Mouse (Mus musculus): ENCODE data around the gene Tmod2. TPM values are rescaled to one million over a fixed set of nuclear protein-coding genes. Genes with fewer than 3 reads are reported as not detected.
"Not testable (repeated sequence)": the region's sequence is repeated elsewhere in the genome, so short reads cannot be mapped to it uniquely, and the experiment has no call there.

Gene Tmod2
- 1 to 10 TPM; 3.1 to 4.3 TPM for total RNA-seq (2021)
- long read RNA-seq, experiment 1, partial matches to known transcripts: 0 of 1 reads
- long read RNA-seq, experiment 1, other reads (novel, unspliced or antisense): 1 of 1 reads
- long read RNA-seq, experiment 2: 0 reads

GRCm38 (mm10) chr9:75610571-75611493, at the start of gene Tmod2:
Gene Tmod2 (minus strand): TSS chr9:75611325.
- DNase-seq: peak; percentile 47 to 56

GRCm38 (mm10) chr9:75660917-75661316, 49.8 kb upstream of the Tmod2 start:
- DNase-seq: no peak

- DNase-seq: peak; percentile 47 to 55
These were observed 45.3 kb upstream of the Tmod2 start for GRCm38 (mm10) chr9:75656456-75656855.

- peak; percentile 62 to 67 for DNase-seq
These were observed 43.1 kb upstream of the Tmod2 start for GRCm38 (mm10) chr9:75653981-75654911.

GRCm38 (mm10) chr9:75645405-75645804, 34.3 kb upstream of the Tmod2 start:
- no peak for DNase-seq

GRCm38 (mm10) chr9:75634226-75634625, 23.1 kb upstream of the Tmod2 start:
- no peak for DNase-seq

- DNase-seq: no peak
These were observed 22.5 kb upstream of the Tmod2 start for GRCm38 (mm10) chr9:75633603-75634002.

GRCm38 (mm10) chr9:75632902-75633301, 21.8 kb upstream of the Tmod2 start:
- DNase-seq: peak; percentile 15 to 37

GRCm38 (mm10) chr9:75632111-75632510, 21.0 kb upstream of the Tmod2 start:
- no peak for DNase-seq

GRCm38 (mm10) chr9:75630823-75631454, 19.8 kb upstream of the Tmod2 start:
- DNase-seq: peak in 1 of 2 experiments; percentile 35

GRCm38 (mm10) chr9:75626308-75626604, 15.1 kb upstream of the Tmod2 start:
- peak in 1 of 2 experiments; percentile 45 for DNase-seq

- DNase-seq: peak; percentile 81 to 89
These were observed 14.6 kb upstream of the Tmod2 start, which contains the start of gene Lysmd2 for GRCm38 (mm10) chr9:75625556-75626307. Gene Lysmd2 (plus strand): TSS chr9:75625741.

GRCm38 (mm10) chr9:75624983-75625555, 13.9 kb upstream of the Tmod2 start:
- DNase-seq: no peak

GRCm38 (mm10) chr9:75621428-75621827, 10.3 kb upstream of the Tmod2 start:
- DNase-seq: no peak

- not testable (repeated sequence) for DNase-seq
These were observed 8.6 kb upstream of the Tmod2 start for GRCm38 (mm10) chr9:75619761-75620160.

GRCm38 (mm10) chr9:75618836-75619400, 7.8 kb upstream of the Tmod2 start:
- no peak for DNase-seq

- DNase-seq: no peak
These were observed 5.4 kb upstream of the Tmod2 start for GRCm38 (mm10) chr9:75616560-75616959.

GRCm38 (mm10) chr9:75609965-75610364, 1.2 kb downstream of the Tmod2 start:
- no peak for DNase-seq

- DNase-seq: no peak
These were observed 1.6 kb downstream of the Tmod2 start for GRCm38 (mm10) chr9:75609505-75609904.

GRCm38 (mm10) chr9:75607496-75607895, 3.6 kb downstream of the Tmod2 start:
- no peak for DNase-seq

- DNase-seq: no peak
These were observed 9.6 kb downstream of the Tmod2 start for GRCm38 (mm10) chr9:75601510-75601909.

Data from heart, adult 18-20 months (tissue).